Mouse (Mus musculus) Muller cell, postnatal 12 days (primary cell): ENCODE data around the gene Hoga1.
"Not testable (repeated sequence)": the region's sequence is repeated elsewhere in the genome, so short reads cannot be mapped to it uniquely, and the experiment has no call there.

ENCODE experiments used
- DNase-seq: peaks from one replicate; pipeline ENCODE4 v3.0.0-alpha.2; 2015; ENCODE audit errors: inconsistent ontology term

The Hoga1 gene

DNA sequence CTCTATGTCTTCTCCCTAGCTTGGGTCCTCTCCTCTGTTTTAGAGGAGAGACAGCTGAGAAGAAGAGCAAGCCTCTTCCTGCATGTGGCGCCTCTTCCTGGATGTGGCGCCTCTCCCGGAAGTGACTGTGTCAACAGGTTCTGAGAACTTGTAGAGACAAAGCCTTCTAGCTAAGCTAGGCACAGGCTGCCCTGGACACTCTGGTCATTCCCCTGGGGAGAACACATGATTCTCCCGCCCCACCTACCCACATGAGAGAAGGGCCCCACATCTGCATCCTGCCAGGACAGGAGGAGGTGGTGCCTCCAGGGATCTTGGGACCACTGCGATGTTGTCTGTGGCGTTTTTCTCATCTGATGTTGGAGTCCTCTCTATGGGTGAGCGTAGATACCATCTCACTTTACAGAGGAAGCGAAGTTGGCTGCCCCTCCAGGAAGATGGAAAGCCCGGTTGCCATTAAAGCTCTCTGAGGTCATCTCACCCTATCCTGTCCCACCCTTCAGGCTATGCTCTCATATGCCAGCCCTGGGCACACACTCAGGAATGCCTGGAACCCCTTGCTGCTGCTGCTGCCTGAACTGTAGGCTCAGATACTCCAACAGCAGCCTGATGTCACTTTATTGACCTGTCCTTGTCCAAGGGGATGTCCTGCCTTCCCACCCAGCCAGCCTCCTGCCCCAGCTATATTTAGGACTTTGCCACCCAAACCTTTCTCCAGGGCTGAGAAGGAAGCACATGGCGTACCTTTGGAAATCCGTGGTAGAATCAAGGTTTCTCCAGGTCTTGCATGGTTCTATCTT lies 23.2 kb downstream of the Hoga1 start:
- DNase-seq: no peak

DNA sequence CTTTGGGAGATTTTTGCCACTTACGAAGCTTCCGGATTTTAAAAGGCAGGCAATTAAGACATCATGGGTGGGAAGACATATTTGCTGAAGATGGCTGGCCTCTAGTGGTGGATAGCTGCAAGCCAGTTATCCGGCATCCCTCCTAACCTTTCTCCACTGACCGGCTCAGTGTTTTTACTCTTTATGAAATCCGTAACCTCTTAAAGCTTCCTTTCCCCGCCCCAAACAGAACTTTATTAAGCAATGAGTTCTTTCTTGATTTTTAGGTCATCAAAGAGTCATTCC lies 23.8 kb downstream of the Hoga1 start:
- DNase-seq: no peak

DNA sequence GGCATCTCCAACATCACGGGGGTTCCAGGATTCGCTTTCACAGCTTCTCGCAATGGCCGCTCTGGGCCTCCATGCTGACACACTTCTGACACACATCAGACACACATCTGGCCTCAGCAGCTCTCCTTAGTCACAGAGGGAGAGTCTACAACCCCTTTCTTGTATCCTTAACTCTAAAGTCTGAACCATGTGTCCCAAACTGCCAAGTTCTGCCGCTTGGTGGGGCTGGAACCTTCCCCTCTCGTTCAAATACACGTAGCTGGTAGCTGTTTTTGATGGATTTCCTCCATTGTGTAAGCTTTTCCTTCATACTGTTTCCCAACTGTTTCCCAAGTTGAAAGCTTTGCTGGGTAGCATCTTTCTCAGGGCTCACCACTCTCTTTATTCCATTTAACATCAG lies 25.8 kb downstream of the Hoga1 start:
- DNase-seq: no peak

DNA sequence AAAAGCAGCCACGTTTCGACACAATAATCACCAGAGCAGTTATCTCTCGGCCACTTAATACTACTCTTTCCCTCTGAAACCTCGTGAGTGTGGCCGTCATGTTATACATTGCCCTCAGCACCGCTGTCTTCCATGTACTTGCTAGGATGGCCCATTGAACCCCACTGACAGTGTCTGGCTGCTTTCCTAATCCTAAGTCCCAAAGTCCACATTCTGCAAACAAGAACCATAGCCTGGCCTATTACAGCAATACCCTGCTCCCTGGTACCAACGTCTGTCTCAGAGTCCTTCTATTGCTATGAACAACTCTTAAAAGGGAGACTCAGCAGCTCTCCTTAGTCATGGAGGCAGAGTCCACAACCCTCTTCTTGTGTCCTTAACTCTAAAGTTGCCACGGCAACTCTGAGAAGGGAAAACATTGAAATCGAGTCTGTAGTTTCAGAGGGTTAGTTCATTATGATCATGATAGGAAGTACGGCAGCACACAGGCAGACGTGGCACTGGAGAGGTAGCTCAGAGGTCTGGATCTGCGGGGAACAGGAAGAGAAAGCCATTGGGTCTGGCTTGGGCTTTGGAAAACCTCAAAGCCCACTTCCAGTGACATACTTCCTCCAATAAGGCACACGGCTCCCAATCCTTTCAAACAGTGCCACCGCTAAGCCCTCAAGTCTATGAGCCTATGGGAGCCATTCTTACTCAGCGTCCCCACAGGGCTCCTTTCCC lies 26.6 kb downstream of the Hoga1 start:
- no peak for DNase-seq

DNA sequence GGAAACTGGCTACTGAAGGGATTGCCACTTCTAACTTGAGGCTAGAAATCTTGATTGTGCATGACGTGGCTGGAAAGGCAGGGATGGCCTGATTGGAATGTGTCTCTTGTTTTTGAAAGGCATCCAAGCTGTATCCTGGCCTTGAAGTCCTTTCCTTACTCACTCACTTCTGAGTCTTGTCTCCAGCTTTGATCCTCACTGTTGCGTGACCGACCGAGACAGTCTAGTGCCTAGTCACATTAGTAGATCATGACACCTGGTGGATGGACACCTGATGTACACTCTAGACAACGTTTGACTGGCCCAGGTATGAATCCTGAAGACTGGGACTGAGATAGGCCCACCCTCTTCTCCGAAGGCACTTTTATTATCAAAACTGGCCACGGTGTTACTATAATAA lies 27.4 kb downstream of the Hoga1 start:
- peak; percentile 26 for DNase-seq

DNA sequence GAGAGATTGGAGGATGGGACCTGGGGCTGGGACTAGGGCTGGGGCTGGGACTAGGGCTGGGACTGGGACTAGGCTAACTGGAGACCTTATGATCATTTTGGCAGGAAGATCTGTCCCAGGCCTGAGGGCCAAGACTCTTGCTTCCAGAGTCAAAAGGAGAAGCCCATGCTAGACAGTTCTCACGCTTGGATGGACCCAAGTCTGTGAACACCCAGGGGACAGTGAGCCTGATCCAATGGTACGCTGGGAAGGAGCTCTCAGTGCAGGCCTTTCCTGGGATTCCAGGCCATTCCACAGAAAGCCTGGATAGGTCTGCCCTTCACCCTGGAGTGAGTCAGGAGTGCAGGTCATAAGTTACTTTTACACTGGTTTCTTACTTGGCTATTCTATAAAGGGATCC lies 29.6 kb downstream of the Hoga1 start:
- DNase-seq: no peak

DNA sequence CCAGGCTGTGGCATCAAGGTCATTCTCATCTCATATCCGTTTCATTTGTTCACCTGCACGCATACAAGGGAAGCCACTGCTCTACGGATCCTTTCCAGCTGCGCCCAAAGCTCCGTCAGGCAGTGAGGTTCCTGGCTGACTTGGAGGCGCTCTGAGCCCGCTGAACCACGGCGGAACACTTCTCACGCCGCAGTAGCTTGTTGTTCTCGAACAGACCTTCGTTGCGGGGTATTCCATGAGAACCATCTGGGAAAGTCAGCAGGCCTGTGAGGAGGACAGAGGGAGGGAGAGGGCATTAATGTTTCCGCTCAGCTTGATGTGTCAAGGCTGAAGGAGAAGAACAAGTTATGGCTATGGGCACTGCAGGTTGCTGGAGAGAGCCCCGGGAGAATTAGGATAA lies 30.6 kb downstream of the Hoga1 start:
- no peak for DNase-seq

DNA sequence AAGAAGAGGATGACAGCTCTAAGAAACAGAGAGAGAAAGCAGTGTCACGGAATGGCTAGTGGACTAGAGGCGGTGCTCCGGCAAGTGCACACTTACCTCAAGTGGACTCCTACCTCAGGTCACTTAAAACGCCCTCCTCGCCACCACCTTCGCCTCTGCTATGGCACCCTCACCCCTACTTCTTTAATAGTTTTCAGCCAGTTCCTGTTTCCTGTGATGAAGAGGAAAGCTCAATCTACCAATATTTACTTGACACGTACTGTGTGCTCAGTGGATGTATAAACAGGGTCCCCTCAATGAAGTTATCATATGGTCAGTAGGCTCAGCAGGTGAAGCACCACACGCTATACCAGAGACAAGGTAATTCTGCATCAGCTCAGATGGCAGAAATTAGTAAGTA lies 33.2 kb downstream of the Hoga1 start:
- no peak for DNase-seq

DNA sequence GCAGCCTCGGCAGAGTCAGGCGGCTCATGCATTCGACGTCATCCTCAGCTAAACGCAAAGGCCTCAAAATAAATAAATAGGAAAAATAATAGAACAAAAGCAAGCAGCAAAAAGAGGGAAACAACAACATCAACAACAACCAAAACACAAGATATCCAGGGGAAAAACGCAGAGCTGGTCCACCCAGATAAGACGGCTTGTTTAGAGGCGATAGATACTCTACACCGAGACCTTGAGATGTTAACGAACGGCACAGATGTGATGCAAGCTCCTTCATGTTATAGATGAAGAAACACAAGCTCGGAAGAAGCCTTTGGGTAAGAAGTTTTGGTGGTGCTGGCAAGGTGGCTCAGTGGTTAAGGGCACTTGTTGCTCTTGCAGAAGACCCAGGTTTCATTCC lies 33.6 kb downstream of the Hoga1 start:
- no peak for DNase-seq

DNA sequence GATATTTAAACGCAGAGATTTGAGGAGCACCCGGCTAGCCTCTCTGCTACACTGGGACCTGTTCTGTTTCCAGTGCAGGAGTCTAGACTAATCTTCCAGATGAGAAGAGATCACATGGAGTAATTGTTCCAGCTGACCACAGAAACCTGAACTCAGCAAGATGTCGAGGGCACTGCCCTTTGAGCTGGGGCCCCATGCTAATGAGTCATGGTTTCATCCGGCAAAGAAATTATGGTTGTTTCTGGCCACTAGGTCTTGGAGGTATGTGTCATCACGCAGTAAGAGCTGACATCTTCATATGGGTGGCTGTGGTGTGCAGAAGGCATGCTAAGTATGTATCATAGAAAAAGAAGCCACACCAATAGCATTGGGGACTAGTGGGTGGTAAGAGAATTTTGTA lies 34.5 kb downstream of the Hoga1 start:
- peak; percentile 95 for DNase-seq

DNA sequence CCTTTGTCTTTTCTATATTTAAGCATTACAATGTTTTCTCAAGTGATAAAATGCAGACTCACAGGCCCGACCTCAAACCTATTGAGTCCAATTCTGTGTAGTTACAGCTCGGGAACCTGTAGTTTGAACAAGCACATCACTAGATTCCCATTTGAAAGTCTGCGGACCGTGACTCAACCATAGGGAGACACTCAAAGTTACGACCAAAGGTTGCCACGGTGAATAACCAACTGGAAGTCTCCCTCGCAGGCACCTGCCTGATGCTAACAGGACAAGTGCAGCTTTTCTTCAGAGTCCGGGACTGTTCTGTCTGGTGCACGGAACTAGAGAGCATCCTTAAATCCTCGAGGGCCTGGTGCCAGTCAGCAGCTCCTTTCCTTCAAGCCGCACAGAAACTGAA lies 35.1 kb downstream of the Hoga1 start:
- no peak for DNase-seq

DNA sequence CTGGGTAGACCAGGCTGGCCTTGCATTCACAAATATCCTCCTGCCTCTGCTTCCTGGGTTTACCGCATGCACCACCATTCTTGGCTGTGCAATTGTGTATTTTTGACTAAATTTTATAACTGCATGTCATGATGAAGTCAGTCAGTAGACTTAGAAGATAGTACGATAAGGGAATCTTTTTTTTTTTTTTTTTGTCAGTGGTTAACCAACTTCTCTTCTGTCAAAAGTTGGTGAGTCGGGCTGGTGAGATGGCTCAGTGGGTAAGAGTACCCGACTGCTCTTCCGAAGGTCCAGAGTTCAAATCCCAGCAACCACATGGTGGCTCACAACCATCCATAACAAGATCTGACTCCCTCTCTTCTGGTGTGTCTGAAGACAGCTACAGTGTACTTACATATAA lies 36.2 kb downstream of the Hoga1 start:
- not testable (repeated sequence) for DNase-seq

DNA sequence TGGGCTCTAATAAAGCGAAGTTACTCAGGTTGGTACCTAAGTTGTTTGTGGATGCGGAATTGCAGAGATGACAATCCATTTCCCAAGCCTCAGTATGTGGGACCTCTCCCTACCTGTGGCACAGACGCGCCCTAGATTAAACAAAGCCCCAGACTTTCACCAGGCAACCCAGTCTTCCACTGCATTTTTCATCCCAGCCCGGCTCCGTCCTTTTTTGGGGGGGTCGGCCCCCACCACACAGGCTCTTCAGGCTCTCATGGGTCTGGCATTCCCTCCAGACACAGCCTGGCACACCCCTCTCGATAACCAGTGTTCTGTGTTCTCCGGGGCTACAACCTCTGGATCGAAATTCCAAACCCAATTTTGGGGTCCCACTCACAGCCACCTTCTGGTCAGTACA lies 40.3 kb downstream of the Hoga1 start:
- peak; percentile 6 for DNase-seq

DNA sequence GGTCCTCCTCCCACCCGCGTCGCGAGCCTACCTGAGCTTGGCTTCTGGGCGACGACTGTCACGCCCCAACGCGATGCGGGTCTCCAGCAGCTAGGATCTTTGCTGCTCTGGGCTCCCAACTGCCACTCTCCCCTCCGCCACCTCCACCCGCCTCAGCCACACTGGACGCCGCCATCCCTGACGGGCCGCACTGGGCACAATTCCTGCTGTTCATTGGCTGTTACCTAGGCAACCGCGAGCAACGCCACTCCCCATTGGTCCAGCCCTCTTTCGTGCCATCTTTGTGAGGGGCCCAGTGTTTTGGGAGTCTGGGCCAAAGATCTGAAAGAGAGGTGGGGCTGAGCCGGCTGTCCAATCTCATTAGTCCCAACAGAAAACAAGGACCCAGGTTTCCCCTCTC lies 40.8 kb downstream of the Hoga1 start, which contains the start of gene Morn4:
TSS of gene Morn4 (minus strand) at position 192 of the 400 bp plus-strand sequence.
- peak; percentile 96 for DNase-seq

DNA sequence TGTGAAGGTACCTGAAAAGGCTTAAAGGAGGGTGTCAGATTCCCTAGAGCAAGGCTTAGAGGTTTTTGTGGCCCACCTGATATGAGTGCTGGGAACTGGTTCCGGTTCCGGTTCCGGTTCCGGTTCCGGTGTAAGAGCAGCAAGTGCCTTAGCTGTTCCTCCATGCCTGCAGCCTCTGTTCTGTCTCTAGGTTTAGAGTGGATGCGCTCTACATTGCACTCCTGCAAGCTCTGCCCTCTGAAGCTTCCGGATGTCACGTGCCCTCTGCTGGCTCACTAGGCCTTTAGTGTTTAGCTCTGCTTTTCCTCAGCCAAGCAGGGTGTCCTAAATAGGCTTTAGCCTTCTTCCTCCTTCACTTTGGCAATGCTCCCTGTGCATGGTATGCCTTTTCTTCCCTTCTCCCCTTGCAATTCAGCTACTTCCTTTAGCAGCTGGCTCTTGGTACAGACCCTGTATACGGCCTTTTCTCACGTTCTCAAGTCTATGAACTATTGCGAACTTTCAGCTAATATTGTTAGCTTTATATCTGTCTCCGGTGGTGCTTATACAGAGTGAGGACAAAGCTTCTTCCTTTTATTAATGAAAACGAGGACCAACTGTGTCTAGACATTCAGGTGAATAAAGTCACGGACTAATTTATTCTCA lies 43.8 kb downstream of the Hoga1 start:
- DNase-seq: peak; percentile 17

DNA sequence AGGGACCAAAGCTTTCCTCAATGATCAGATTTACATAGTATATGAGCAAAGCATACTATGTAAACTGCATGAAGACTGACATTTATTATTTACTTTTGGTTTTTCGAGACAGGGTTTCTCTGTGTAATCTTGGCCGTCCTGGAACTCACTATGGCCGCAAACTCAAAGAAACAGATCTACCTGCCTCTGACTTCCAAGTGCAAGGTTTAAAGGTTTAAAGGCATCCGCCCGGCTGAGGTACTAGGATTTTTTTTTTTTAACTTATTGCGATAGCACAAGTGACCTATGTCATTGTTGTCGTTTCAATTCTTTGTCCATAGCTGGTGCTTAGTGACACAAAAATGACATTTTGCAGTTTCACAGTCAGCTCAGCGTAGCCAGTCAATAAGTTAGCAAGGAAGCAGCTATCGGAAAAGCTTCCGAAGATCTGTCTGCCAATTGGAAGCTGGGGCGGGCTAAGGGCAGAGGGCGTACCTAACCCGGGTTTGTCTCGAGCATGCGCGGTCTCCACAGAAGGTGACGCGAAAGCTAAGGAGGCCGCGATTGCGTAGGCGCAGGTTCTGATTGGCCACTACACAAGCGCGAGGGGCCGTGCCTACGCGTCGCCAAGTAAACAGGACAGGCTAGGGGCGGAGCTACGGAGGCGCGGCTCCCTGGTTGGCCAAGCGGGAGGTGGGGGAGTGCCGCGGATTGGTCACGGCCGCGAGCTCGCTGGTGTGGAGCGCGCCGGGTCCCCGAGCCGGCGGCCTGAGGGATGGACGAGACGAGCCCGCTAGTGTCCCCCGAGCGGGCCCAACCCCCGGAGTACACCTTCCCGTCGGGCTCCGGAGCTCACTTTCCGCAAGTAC lies 44.6 kb downstream of the Hoga1 start, which contains the start of gene Pi4k2a:
TSS of gene Pi4k2a (plus strand) at position 723 of the 848 bp plus-strand sequence.
- DNase-seq: peak; percentile 99

DNA sequence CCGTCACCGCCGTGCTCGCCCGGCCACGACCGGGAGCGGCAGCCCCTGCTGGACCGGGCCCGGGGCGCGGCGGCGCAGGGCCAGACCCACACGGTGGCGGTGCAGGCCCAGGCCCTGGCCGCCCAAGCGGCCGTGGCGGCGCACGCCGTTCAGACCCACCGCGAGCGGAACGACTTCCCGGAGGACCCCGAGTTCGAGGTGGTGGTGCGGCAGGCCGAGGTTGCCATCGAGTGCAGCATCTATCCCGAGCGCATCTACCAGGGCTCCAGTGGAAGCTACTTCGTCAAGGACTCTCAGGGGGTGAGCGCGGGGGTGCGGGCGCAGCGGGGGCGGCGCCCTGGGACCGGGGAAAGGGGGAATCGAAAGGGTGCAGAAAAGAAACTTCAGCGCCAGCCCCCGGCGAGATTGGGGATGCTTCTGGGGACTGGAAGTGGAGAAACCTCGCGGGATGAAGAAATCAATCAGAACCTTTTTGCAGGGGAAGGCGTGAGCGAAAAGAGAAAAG lies 45.3 kb downstream of the Hoga1 start:
- DNase-seq: peak; percentile 71

DNA sequence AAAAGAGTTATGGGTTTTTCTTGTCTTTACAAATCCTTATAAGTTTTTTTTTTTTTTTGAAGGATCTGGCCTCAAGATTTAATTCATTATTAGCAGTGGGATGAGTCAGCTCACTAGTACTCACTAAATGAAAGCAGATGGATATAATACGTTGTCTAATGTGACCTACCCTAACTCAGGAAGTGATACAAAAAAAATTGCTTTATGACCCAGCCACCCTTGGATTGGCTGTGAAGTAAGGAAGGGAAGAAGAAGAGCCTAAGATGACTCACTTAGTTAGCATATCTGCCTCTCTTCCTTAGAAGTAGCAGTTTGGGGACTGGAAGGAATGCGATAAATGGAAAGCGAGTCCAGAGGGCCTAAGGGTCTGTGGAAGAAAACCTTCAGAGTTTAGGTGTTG lies 54.0 kb downstream of the Hoga1 start:
- peak; percentile 6 for DNase-seq

DNA sequence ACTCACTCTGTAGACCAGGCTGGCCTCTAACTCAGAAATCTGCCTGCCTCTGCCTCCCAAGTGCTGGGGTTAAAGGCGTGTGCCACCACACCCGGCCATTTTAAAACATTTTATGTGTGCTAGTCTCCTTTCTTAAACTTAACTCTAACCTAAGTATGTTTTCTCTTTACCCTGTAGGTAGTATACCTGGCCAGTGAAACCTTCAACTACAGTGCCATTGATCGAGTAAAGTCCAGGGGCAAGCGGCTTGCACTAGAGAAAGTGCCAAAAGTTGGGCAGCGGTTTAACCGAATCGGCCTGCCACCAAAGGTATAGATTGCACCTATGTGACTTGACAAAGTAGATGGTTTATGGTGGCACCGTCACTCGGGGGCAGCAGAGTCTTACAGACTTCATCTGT lies 59.3 kb downstream of the Hoga1 start:
- no peak for DNase-seq

DNA sequence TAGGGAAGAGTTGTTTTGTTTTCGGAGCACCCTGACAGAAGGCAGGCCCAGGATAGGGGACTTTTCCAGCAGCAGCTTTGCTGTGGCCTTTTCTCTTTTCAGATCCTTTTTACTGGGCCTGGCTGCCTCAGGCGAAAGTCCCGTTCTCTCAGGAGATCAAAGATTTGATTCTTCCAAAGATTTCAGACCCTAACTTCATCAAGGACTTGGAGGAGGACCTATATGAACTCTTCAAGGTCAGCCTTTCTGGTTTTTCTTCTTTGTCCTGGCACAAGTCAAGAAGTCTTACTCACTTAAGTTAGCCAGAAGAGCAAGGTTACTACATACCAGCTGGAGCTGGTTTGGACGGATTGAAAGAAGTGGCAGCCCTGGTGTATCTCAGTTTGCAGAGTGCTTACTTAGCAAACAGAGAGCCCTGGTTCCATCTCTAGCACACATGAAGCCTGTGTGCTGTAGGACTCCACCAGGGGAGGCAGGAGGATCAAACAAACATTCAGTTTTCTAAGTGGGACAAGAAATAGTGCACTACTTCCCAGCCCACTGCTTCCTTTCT lies 70.4 kb downstream of the Hoga1 start:
- DNase-seq: no peak

DNA sequence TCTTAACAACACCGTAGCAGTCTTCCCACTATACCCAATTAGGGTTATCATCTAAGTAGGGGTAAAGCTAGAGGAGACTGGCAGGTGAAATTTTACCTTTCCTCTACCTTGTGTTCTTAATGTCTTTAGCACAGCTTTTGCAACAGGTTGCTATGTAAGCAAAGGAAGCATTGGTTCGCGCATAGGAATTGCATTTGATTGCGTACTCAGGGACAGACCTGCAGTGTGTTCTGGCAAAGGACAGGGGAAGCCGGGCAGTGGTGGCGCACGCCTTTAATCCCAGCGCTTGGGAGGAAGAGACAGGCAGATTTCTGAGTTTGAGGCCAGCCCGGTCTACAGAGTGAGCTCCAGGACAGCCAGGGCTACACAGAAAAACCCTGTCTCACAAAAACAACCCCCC lies 72.7 kb downstream of the Hoga1 start:
- no peak for DNase-seq
